Mouse (Mus musculus) heart, adult 2 months (tissue): ENCODE data around the gene Gm49027. TPM values are rescaled to one million over a fixed set of nuclear protein-coding genes. Genes with fewer than 3 reads are reported as not detected.

ENCODE experiments used
- DNase-seq, 2 experiments: peaks; one replicate each; pipeline ENCODE4 v3.0.0; 2021
- H3K27ac ChIP-seq: fragments of 200-600 bp; 2 replicates; pipeline ENCODE4 v1.8.1; 2022
- H3K27me3 ChIP-seq: fragments of 200-500 bp; 2 replicates; pipeline ENCODE4 v1.6.1; 2012; ENCODE audit warnings: mild to moderate bottlenecking, low read length, inconsistent platforms, mixed read lengths; ENCODE audit not compliant: control insufficient read depth, insufficient read depth
- H3K36me3 ChIP-seq: fragments of 200-500 bp; 2 replicates; pipeline ENCODE4 v1.6.1; 2012; ENCODE audit warnings: low read length, inconsistent platforms; ENCODE audit not compliant: control insufficient read depth, insufficient read depth
- H3K4me1 ChIP-seq: fragments of 200-500 bp; 2 replicates; pipeline ENCODE4 v1.6.1; 2011; ENCODE audit warnings: low read length; ENCODE audit not compliant: control insufficient read depth, insufficient read depth
- H3K4me3 ChIP-seq: fragments of 200-600 bp; 2 replicates; pipeline ENCODE4 v1.8.1; 2022
- H3K79me2 ChIP-seq: fragments of 200-500 bp; replicated peaks from 2 replicates; pipeline ENCODE4 v1.6.1; 2012; ENCODE audit warnings: mild to moderate bottlenecking, inconsistent platforms, low read length, moderate library complexity, mixed read lengths; ENCODE audit not compliant: control insufficient read depth, insufficient read depth
- H3K9ac ChIP-seq: fragments of 200-500 bp; 2 replicates; pipeline ENCODE4 v1.6.1; 2012; ENCODE audit warnings: low read depth, mild to moderate bottlenecking, control low read depth, inconsistent platforms, low read length, mixed read lengths
- CTCF ChIP-seq: fragments of 200-600 bp; IDR thresholded peaks from 2 replicates; pipeline ENCODE4 v1.8.1; 2022; ENCODE audit warnings: antibody characterized with exemption, mild to moderate bottlenecking, moderate library complexity
- EP300 ChIP-seq: fragments of 200-500 bp; IDR thresholded peaks from 2 replicates; pipeline ENCODE4 v1.6.1; 2011; ENCODE audit warnings: low read depth, low read length, control low read depth; ENCODE audit not compliant: insufficient read depth
- POLR2A ChIP-seq: fragments of 200-500 bp; IDR thresholded peaks from 2 replicates; pipeline ENCODE4 v1.6.1; 2011; ENCODE audit warnings: mild to moderate bottlenecking, low read depth, low read length, control low read depth; ENCODE audit not compliant: insufficient read depth
- WGBS: fragments of 180-500 bp; shearing (Covaris S2); methylation state at CpG from one replicate; pipeline ENCODE4 v1.1.7; 2018; 5-methylcytosine and 5-hydroxymethylcytosine counted together
- intact Hi-C: fragments of 180-260 bp; cut with DNase I; formaldehyde crosslinking; loops from one replicate; pipeline ENCODE4 v1.15.1; 2025
- microRNA-seq, 2 experiments: library from miRNA; unstranded; fragments of <30 nt; microRNA quantifications; one replicate each; pipeline ENCODE4 v1.2.0; 2021
- polyA plus RNA-seq: library from polyadenylated mRNA; depleted of rRNA; stranded (reverse); fragments of >200 nt; gene quantifications from 2 replicates; pipeline ENCODE4 v1.2.3, GENCODE M21; 2012; rRNA removed
- total RNA-seq, 2 experiments: library from RNA; stranded (reverse); gene quantifications; 2 replicates each; pipeline ENCODE4 v1.2.3; 2021

Gm49027 gene
- total and polyA plus RNA-seq, 3 experiments: 0.25 to 0.62 TPM; not detected in 1

DNA sequence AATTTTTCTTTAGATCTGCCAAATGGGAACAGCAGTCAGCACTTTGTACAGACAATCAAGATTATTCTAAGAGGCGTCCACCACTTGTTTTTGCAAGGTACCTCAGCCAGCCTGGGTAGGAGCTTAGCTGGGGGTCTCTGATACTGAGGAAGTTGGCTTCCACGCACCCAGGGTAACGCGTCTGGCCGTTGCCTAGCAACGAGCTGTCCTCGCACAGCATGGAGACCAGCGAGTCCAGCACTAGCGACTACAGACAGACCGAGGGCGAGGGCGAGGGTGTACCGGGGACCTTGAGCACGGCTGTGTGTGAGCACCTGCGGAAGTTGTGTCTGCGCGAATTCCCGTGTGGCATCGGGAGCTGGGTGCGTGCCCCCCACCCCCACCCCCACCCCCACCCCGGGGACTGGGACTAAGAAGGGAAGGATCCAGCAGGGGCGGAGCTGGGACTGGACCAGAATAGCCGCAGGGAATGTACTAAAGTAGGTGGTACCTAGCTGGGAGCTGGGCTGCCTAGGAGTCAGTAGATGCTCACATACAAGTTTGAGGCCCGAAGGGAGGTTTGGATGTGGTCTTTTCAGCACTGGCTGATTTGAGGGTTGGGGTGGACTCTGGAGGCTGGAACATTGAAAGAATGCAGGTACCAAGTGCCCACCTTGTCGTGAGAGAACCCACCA lies 36.0 kb downstream of the Gm49027 start, which contains the start of the genes Lrrc43 and Il31:
Gene Lrrc43, plus strand, starts transcription at position 194 of the 674 bp plus-strand sequence.
Gene Il31, minus strand, starts transcription at position 378 of the 674 bp plus-strand sequence.
- H3K27me3 ChIP-seq: no peaks in the 10 kb centered on the region
- peaks cover 7% of the 10 kb centered on the region for H3K4me1 ChIP-seq
- no peaks in the 10 kb centered on the region for H3K36me3 ChIP-seq
- intact Hi-C loops: no loop called here
- no peak for TF ChIP-seq CTCF
- no peak for TF ChIP-seq POLR2A
- TF ChIP-seq EP300: no peak
- no peaks in the 10 kb centered on the region for H3K79me2 ChIP-seq
- H3K27ac ChIP-seq: no peak within 1 kb of the TSS
- WGBS: 11% methylated on average over 25 of the region's 25 CpGs
- H3K4me3 ChIP-seq: no peak within 1 kb of the TSS
- no peak within 1 kb of the TSS for H3K9ac ChIP-seq
- no peak for DNase-seq

DNA sequence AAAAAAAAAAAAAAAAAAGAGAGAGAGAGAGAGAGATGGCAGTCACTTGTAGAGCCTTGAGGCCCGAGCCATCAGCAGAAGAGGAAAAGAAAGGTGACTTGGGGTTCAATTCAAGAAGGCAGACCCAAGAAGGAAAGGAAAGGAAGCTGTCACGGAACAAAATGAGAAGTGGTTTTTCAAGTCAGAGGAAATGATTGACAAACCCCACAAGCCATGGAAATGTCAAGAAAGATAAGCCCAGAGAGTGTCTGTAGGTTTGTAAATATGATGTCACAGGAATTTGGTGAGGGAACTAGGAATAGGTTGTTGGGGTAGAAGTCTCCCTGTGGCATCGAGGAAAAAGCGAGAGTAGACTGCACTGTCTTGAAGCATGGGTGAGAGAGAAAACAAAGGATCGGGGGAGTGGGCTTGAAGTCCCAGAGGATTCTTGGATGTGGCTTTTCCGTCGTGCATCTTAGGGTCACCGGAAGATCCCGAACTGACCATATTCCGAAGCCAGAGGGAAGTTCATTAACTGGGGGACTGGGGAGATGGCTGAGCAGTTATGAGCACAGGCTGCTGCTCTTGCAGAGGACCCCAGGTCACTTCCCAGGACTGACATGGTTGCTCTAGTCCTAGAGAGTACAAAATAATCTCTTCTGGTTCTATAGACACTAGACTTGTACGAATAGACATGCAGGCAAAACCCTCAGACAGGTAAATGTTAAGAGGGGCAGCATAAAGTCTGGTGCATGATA lies 37.5 kb downstream of the Gm49027 start:
- DNase-seq: no peak
- Histone ChIP-seq H3K27ac (no peak overlapping the region), H3K79me2 (no peaks in the 10 kb centered on the region), H3K4me3 (no peak overlapping the region), H3K4me1 (peaks cover 7% of the 10 kb centered on the region), H3K9ac (no peak overlapping the region), H3K36me3 (no peaks in the 10 kb centered on the region), H3K27me3 (no peaks in the 10 kb centered on the region)
- intact Hi-C loops: no loop called here
- no peak for TF ChIP-seq CTCF
- TF ChIP-seq EP300: no peak
- no peak for TF ChIP-seq POLR2A
- 63% methylated on average over 11 of the region's 11 CpGs for WGBS

DNA sequence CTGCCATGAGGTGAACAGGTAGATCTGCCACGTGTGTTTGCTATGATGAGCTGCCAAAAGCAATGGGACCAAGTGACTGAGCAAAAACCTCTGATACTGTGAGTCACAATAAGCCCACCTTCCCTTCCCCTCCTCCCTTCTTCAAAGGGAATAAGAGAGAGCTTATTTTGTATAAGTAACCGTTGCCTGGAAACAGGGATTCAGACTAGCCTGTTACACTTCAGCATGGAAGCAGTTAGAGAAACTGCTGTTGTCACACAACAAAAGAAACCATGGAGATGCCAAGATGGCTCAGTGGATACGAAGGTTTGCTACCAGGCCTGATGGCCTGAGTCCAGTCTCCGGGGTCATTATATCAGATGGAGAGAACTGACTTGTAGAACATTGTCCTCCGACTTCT lies 51.5 kb downstream of the Gm49027 start:
- Histone ChIP-seq H3K9ac (no peak overlapping the region), H3K4me3 (no peak overlapping the region), H3K4me1 (no peaks in the 10 kb centered on the region), H3K27me3 (no peaks in the 10 kb centered on the region), H3K27ac (no peak overlapping the region), H3K79me2 (no peaks in the 10 kb centered on the region), H3K36me3 (no peaks in the 10 kb centered on the region)
- WGBS: 84% methylated on average over 5 of the region's 5 CpGs
- TF ChIP-seq EP300 (no peak), POLR2A (no peak), CTCF (no peak)
- intact Hi-C loops: no loop called here
- DNase-seq: no peak

DNA sequence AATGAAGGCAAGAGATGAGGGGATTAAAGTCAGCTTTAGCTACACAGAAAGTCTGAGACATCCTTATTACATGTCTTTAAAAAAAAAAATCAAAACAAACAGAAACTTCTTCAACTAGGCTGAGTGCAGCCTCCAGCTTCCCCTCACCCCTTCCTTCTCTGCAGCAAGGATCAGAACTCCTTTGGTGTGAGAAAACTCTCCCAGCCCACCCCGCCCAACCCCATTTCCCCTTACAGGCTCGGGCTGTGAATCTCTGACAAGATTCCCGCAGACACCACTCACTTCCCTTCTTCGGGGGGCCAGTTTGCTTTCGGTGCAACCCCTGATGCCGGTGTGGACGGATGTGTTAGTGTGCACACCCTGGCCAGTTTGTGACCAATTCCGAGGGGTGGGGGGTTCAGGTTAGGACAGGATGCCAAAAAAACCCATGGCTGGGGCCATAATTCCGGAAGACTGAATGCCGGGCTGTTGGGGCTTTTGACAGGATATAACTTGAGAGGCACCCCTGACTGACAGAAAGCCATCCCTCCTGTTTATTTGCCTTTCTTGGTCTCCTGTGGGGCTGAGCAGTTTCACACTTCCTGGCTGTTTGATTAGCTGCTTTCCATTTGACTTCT lies 54.4 kb downstream of the Gm49027 start:
- H3K9ac ChIP-seq: no peak overlapping the region
- no peak for TF ChIP-seq POLR2A
- TF ChIP-seq CTCF: no peak
- no peak for TF ChIP-seq EP300
- no peak overlapping the region for H3K27ac ChIP-seq
- H3K4me3 ChIP-seq: no peak overlapping the region
- intact Hi-C loops: no loop called here
- no peaks in the 10 kb centered on the region for H3K27me3 ChIP-seq
- WGBS: 6% methylated on average over 10 of the region's 10 CpGs
- DNase-seq: no peak
- H3K79me2 ChIP-seq: no peaks in the 10 kb centered on the region
- H3K36me3 ChIP-seq: no peaks in the 10 kb centered on the region
- no peaks in the 10 kb centered on the region for H3K4me1 ChIP-seq

- Histone ChIP-seq H3K27ac (no peak overlapping the region), H3K4me1 (peaks cover 1% of the 10 kb centered on the region; the same call in 1 of the 2 replicates), H3K4me3 (no peak overlapping the region), H3K79me2 (no peaks in the 10 kb centered on the region), H3K27me3 (no peaks in the 10 kb centered on the region), H3K36me3 (no peaks in the 10 kb centered on the region), H3K9ac (no peak overlapping the region)
- 92% methylated on average over 1 of the region's 1 CpGs for WGBS
- no peak for DNase-seq
- no peak for TF ChIP-seq EP300
- no peak for TF ChIP-seq CTCF
- TF ChIP-seq POLR2A: no peak
- intact Hi-C loops: no loop called here
Observed at GRCm38 (mm10) chr5:123464638-123465037, 60.6 kb downstream of the Gm49027 start.

Small RNA genes within 50 kb of the gene (microRNA-seq; reads per million reads assigned to microRNA genes)
- 3.9 to 7.3 reads per million in 2 experiments for gene Mir7647

Other genes with a start within 250 kb of the Gm49027 start
- gene Bcl7a, start 181.7 kb downstream of the Gm49027 start, total RNA-seq: 10 to 100 TPM in 1 of 2 experiments, 1 to 10 TPM in 1; 9.2 to 10.3 TPM
- gene Bcl7a, start 181.7 kb downstream of the Gm49027 start, polyA plus RNA-seq: 6.3 and 8.3 TPM in 2 replicates
- gene Mlxip, start 130.7 kb downstream of the Gm49027 start, total RNA-seq: 10 to 100 TPM; 27.8 to 27.9 TPM
- gene Mlxip, start 130.7 kb downstream of the Gm49027 start, polyA plus RNA-seq: 34.3 and 45.4 TPM in 2 replicates
- not detected for gene Lrrc43, start 36.2 kb downstream of the Gm49027 start, total RNA-seq
- gene Lrrc43, start 36.2 kb downstream of the Gm49027 start, polyA plus RNA-seq: 0.43 TPM in 1 of 2 replicates, not detected in the other
- not detected for gene Il31, start 36.0 kb downstream of the Gm49027 start, total RNA-seq
- gene Il31, start 36.0 kb downstream of the Gm49027 start, polyA plus RNA-seq: not detected in 2 replicates
- gene B3gnt4, start 15.0 kb downstream of the Gm49027 start, total RNA-seq: not detected
- gene B3gnt4, start 15.0 kb downstream of the Gm49027 start, polyA plus RNA-seq: 0.45 TPM in 1 of 2 replicates, not detected in the other
- gene Diablo, start 1.3 kb downstream of the Gm49027 start, total RNA-seq: 10 to 100 TPM; 64.7 to 71.5 TPM
- 93.8 and 140 TPM in 2 replicates for gene Diablo, start 1.3 kb downstream of the Gm49027 start, polyA plus RNA-seq
- 10 to 100 TPM; 26.2 to 32.1 TPM for gene Vps33a, start 47.5 kb upstream of the Gm49027 start, total RNA-seq
- gene Vps33a, start 47.5 kb upstream of the Gm49027 start, polyA plus RNA-seq: 13.0 and 19.9 TPM in 2 replicates
- 100 to 1,000 TPM; 156 to 195 TPM for gene Clip1, start 159.1 kb upstream of the Gm49027 start, total RNA-seq
- 77.2 and 107 TPM in 2 replicates for gene Clip1, start 159.1 kb upstream of the Gm49027 start, polyA plus RNA-seq
- 10 to 100 TPM; 23.2 to 24.9 TPM for gene Zcchc8, start 195.6 kb upstream of the Gm49027 start, total RNA-seq
- gene Zcchc8, start 195.6 kb upstream of the Gm49027 start, polyA plus RNA-seq: 12.6 and 16.1 TPM in 2 replicates
- gene Rsrc2, start 223.9 kb upstream of the Gm49027 start, total RNA-seq: 10 to 100 TPM; 38.3 to 39.0 TPM
- 11.8 and 17.3 TPM in 2 replicates for gene Rsrc2, start 223.9 kb upstream of the Gm49027 start, polyA plus RNA-seq
- under 1 TPM; 0.05 to 0.14 TPM for gene Kntc1, start 224.2 kb upstream of the Gm49027 start, total RNA-seq
- gene Kntc1, start 224.2 kb upstream of the Gm49027 start, polyA plus RNA-seq: 0.12 and 0.16 TPM in 2 replicates